Mouse (Mus musculus) left cerebral cortex, postnatal 25 days (tissue): Measurements from ENCODE around the gene Igf2r. TPM values are rescaled to one million over a fixed set of nuclear protein-coding genes. Genes with fewer than 3 reads are reported as not detected.

Source experiments
- DNase-seq, 2 experiments: peaks; one replicate each; pipeline ENCODE4 v3.0.0; 2022; ENCODE audit warnings: low spot score in 2 of 2, mixed read lengths in 1 of 2
- intact Hi-C: fragments of 180-260 bp; cut with DNase I; formaldehyde crosslinking; loops from one replicate; pipeline ENCODE4 v1.15.1; 2025
- total RNA-seq, 2 experiments: library from RNA; stranded (reverse); gene quantifications; 2 replicates each; pipeline ENCODE4 v1.2.3; 2021

The Igf2r gene
- total RNA-seq, 2 experiments from 2014 or later: 28.5 to 29.2 TPM

- peak in 1 of 2 experiments; percentile 39 for DNase-seq
- intact Hi-C loops: no loop called here
These were observed 116.9 kb downstream of the Igf2r start for GRCm38 (mm10) chr17:12652604-12653003.

GRCm38 (mm10) chr17:12645461-12645860 lies 124.0 kb downstream of the Igf2r start:
- DNase-seq: peak in 1 of 2 experiments; percentile 25
- intact Hi-C loops: no loop called here

GRCm38 (mm10) chr17:12641087-12641486 lies 128.4 kb downstream of the Igf2r start:
- intact Hi-C loops: no loop called here
- no peak for DNase-seq

- DNase-seq: no peak
- intact Hi-C loops: no loop called here
These were observed 129.9 kb downstream of the Igf2r start for GRCm38 (mm10) chr17:12639585-12639984.

GRCm38 (mm10) chr17:12634814-12635213 lies 134.7 kb downstream of the Igf2r start:
- intact Hi-C loops: no loop called here
- DNase-seq: no peak

Other genes with a start within 250 kb of the Igf2r start
- 1 to 10 TPM in 1 of 2 experiments, under 1 TPM in 1; 0.96 to 1.1 TPM for gene Slc22a2, start 185.5 kb downstream of the Igf2r start, total RNA-seq
- 1 to 10 TPM in 1 of 2 experiments, under 1 TPM in 1; 0.87 to 1.9 TPM for gene Slc22a1, start 93.8 kb downstream of the Igf2r start, total RNA-seq
- gene Mas1, start 98.5 kb upstream of the Igf2r start, total RNA-seq: 10 to 100 TPM; 37.2 to 39.0 TPM
- under 1 TPM in 1 of 2 experiments, not detected in 1; 0.37 TPM for gene Mrgprh, start 106.4 kb upstream of the Igf2r start, total RNA-seq
- gene Pnldc1, start 140.6 kb upstream of the Igf2r start, total RNA-seq: 1 to 10 TPM; 2.3 to 2.7 TPM
- 100 to 1,000 TPM; 210 to 217 TPM for gene Tcp1, start 146.0 kb upstream of the Igf2r start, total RNA-seq
- 10 to 100 TPM; 59.7 to 65.2 TPM for gene Mrpl18, start 146.7 kb upstream of the Igf2r start, total RNA-seq
- 1 to 10 TPM; 2.6 to 3.9 TPM for gene Acat3, start 170.9 kb upstream of the Igf2r start, total RNA-seq
- gene Acat2, start 191.1 kb upstream of the Igf2r start, total RNA-seq: 10 to 100 TPM; 59.1 to 60.8 TPM
- gene Wtap, start 224.5 kb upstream of the Igf2r start, total RNA-seq: 10 to 100 TPM; 50.9 to 53.6 TPM
- gene Sod2, start 237.2 kb upstream of the Igf2r start, total RNA-seq: 100 to 1,000 TPM; 267 to 275 TPM